Mouse (Mus musculus) CD4-positive, CD25-positive, alpha-beta regulatory T cell, adult 4 months (primary cell): ENCODE data around the gene Cib4. TPM values are rescaled to one million over a fixed set of nuclear protein-coding genes. Genes with fewer than 3 reads are reported as not detected.

Source experiments
- ATAC-seq: one replicate; pipeline ENCODE4 v1.8.0; 2017
- polyA plus RNA-seq, 2 experiments: library from polyadenylated mRNA; unstranded; fragments of 100-300 nt; shearing (Covaris generic); gene quantifications; one replicate each; pipeline ENCODE4 v1.2.1; 2017

Cib4 gene
- polyA plus RNA-seq, 2 experiments from 2014 or later: not detected

DNA sequence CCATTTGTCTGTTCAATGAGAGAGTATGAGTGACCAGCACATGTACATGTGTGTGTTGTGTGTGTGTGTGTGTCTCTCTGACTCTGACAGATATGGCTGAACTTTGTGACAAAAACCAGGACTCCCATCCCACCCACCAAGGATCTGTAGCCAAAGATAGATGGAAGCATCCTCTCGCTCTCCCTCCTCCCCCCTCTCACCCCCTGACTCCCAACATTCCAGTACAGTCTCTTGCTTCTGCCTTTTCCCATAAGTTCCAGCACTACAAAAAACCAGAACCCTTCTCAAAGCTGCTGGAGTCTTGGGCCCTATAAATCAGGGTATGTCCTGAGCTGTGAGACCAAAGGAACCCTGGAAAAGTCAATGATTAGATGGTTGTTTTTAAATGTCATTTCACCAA is 22.8 kb upstream of the Cib4 start:
- no peak for ATAC-seq

DNA sequence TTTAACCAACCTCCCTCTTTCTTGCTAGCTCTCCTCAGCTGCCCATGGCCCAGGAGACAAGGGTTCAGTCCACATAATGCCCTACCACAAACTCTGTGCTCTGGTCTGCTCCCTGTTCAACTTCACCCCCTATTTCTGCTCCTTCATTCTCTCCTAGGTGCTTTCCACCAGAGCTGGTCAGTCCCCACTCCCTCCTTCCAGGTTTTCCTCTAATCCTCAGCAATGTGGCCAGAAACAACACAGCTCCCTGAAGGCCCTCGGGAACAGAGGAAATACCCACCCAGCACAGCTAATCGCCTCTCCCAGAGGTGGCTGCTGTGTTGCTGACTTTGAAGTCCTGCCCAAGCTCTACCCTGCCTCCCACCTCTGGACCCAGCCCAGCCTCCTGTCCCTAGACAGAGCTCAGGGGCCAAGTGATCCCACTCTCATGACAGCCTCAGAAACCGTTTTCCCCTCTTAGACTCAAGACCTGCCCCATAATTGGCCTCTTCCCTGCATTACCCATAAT is 14.4 kb upstream of the Cib4 start:
- ATAC-seq: no peak

DNA sequence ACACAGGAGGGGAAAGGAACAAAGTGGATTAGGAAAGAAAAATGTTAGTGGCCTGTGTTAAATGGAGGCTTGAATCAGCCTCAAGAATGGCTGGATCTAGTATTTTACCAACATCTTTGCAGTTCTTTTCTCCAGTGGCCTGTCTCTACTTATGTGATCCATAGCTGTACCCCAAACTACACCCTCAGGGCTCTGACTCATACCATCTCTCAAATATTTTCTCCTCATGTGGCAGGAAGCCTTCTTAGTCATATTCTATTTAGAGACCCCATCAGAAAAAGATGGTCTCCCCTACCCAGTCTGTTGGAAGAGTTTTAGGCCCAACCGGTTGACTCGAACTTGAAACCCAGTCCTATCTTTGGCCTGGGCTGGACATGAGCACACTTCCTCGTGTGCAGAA is 13.8 kb upstream of the Cib4 start:
- ATAC-seq: no peak

DNA sequence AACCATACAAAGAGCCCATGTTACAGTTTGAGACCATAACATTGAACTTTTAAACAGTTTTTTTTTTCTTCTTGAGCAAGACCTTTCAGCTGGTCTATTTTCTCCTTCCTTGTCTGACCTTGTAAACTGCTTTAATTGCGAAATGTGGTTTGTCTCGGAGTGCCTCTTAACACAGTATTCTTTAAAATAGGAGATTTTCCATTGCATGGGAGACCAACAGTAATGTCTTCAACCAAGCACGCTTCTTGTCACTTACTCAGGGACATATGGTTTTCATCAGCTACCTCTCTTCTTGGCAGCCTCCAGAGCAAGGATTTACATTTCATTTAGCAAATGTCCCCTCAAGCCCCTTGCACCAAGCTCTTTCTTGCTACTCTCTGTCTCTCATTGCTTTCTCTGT is 10.6 kb upstream of the Cib4 start:
- no peak for ATAC-seq

DNA sequence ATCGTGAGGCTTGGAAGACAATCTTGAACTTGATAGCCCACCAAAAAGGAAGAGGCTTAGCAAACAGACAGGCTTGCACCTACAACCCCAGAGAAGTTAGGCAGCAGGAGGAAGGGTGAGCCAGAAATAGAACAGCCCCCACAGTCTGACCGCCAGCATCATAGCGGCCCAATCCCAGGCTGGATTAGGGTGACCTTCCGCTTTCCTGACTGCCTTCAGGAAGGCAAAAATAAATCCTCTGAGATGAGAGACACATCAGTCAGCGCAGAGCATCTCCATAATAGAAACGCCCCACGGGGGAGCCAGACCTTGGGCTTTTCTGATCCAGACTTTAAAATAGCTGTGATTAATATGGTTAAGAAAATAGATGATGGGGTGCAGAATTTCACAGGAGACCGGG is 9.3 kb upstream of the Cib4 start:
- ATAC-seq: no peak

DNA sequence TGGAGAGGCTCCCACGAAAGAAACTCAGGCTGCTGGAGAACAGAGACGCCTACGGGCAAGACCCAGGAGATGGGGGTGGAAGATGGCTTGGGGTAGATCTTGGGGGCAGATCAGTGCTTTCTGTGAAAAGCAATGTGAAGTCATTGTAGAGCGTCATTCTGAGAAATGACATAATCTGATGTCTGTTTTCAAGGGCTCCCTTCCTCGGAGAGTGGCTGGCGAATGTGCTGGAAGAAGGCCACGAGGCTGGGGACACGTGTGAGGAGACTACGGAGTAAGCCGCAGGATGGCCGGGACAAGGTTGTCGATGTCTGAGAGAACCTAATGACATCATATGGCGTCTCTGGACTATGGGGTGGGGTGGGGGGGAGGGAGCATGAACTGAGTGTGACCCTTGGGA is 8.3 kb upstream of the Cib4 start:
- no peak for ATAC-seq

DNA sequence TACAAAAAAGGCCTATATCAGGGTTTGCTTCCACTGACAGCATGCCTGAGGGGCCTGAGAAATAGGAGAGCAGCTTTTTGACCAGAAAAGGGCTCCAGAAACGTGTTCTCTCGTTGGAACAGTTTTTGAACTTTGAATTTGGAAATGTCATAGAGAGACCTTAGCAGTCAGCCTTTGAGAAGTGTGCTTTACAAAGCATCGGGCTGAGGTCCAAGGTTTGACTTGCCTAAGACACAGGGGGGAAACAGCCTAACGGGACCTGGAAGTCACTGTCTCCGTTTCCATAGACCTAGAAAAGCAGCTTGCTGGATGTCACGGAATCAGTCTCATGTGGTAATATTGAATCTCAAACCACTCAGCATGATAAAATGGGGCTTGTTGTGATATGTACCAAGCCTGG is 6.4 kb upstream of the Cib4 start:
- ATAC-seq: no peak

DNA sequence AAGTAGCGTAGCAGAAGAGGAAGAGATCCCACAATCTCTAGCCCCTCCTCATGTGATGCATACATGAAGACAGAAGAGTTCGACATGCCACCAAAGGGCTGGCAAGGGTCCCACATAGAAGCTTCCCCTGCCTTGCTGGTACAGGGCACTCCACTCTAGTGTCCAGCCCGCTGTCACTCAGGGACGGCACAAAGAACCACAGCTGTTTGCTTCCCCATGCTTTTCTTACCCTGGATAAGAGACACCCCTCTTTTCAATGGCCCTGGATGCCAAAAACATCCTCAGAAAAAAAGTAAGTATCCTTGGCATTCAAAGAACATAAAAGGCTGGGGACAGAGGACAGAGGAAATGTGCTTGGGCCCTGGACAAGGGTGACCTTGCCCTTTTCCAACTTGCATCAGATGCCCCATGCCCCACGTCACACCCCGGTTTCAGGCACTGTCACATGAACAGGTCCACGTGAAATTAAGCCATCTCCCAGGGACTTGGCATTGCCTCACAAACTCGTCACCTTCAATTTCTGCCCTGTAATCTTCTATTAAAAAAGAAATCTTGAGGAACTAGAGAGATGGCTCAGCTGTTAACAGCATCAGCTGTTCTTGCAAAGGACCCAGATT is 5.5 kb upstream of the Cib4 start:
- no peak for ATAC-seq

DNA sequence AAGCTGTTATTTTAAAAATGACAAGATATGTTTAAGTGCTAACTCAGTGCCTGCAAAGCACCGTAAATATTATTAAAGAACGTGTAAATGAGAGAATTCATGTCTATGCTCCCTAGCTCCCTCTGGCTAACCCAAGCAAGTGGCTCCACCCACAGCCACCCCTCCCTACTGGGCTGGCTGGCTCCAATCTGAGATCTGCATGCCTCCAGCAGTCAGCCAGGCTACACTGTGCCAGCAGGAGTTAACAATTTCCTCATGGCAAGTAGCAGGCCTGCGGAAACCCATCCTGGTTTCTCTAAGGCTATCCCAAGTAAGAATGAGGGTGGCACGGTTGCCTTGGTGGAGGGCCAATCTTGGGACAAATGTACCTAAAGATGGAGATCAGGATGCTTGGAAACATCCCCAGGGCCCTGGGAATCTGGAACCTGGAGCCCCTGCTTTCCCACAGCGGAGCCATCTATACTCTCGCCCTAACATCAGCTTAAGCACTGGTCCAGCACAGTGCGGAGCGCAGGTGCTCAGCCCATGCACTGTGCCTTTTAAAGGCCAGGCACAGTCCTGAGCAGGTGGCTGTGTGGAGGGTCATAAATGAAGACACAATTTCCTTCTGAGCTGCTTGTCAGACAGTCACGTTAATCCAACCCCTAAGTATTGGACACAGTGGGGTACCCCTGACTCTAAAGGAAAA is 4.8 kb upstream of the Cib4 start:
- ATAC-seq: no peak

DNA sequence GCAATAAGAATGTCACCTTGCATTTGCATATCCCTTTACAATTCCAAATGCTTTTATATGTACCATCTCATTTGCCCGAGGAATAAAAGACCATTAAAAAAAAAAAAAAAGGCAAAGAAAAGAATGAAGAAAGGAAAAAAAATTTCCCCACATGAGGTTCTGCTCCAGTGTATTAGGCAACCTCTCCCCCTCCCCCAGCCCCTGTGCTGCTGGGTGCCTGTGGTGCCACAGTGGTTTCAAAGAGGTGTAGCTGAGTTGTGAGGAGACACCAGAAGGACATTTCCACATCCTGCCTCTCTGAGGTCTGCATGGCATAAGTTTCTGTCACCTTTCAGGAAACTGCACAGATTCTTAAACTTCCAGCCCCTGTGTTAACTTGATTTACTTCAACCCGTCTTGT is 3.0 kb upstream of the Cib4 start:
- no peak for ATAC-seq

DNA sequence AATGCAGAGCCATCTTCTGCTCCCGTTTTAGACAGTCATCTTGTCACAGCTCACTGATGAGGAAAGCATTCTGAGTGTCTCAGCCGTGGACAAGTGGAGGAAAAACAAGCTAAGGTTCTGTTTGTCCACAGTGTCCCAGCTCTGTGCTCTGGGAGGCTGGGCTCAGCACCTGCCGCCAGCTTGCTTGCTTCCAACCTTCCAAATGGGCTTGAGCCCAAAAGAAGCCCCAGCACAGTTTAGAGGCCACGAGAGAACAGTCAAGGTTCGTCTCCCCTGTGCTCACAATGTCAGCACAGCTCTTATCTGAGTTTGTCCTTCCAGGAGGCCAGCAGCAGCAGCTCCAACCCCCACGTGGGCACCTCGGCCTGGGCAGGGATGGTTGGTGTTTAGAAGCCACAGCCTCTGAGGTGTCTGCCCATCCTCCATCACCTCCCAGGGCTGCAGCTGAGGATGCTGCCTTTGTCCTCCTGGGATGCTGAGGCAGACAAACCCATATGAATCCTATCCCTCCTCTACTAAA is 9.5 kb downstream of the Cib4 start:
- no peak for ATAC-seq

DNA sequence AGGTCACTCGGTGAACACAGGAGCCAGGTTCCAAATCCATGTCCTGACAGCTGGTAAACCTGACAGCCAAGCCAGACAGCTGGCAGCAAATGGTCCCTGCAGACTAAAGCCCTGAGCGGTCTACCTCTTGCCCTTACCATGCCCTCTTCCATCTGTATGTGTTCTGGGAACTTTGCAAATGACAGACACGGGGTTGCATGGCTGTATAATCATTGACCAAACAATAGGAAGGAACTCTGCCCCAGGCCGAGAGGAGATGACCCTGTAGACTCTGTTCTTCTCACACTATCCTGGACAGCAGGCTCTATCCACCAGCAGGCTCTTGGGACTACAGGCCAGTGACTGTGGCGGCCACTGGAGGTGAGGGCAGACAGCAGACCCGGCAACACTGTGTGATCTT is 11.0 kb downstream of the Cib4 start:
- no peak for ATAC-seq

DNA sequence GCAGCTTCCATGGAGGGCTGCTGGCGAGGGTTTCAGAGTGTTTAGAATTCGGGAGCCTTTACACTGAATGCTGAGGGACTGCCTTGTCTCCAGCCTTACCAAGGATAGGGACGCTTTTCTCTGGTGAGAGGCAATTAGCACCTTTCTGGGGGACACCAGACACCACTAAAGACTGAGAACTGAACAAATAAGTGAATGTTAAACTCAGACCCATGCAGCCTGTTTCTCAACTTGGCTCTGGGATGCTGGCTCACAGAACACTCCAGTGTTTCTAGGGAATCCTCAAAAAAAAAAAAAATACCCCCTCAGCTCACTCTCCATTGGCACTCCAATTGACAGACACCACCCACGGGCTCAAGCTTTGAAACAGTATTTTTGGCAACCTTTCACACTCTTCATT is 16.7 kb downstream of the Cib4 start:
- no peak for ATAC-seq

DNA sequence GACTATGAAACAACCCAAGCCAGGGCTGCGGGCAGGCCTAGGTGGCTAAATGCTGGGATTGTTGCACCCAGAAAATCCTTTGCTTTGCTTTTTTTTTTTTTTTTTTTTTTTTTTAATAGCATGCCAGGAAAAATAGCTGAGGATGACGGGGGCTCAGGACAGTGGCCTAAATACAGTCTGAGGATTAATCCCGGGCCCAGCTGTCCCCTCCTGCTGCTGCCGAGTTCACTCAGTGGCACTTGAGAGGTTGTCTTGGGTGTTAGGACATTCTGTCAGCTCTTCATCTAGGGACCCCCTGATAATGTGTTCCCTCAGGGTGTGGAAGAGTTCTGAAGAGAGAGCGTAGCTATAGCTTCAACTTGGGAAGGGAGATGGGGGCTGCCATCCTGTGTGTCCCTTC is 18.5 kb downstream of the Cib4 start:
- ATAC-seq: no peak

DNA sequence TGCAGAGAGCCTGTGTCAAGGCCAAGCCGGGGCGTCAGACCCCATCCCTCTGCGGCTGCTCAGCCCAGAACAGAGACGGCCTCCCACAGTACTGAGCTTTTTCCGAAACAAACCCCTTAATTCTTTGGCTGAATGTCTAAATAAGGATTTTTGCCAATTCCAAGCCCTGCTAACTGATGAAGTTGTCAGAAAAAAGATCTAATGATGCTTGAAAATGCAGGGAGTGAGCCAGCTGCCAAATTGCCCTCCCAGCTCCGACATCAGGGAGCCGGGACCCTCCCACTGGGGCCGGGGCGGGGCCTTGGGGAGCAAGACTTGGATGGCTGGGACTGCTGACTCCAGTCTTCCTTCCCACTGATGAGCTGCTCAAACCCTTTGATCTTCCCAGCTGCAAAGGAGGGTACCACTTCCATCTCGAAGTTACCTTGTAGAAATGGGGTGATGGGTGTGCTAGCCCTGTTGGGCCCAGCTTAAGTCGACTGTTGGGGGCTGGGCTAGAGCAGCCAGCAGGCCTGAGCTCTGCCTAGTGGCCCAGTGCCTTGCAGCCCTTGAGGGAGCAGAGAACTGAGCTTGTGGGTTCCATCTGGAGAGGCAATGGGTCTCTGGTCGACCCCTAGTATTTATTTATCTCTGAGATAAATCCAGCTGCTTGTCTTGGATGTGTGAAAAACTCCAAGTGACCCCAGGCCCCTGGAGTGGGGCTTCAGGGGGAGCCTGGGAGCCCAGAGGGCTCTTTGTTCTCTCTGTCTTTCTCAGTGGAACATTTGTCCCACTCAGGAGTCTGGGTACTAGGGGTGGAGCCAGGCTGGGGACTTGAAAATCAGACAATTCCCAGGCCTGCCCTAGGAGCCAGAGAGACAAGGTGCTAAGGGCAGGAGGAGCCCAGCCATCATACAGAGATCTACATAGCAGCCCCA is 19.5 kb downstream of the Cib4 start:
- ATAC-seq: no peak

DNA sequence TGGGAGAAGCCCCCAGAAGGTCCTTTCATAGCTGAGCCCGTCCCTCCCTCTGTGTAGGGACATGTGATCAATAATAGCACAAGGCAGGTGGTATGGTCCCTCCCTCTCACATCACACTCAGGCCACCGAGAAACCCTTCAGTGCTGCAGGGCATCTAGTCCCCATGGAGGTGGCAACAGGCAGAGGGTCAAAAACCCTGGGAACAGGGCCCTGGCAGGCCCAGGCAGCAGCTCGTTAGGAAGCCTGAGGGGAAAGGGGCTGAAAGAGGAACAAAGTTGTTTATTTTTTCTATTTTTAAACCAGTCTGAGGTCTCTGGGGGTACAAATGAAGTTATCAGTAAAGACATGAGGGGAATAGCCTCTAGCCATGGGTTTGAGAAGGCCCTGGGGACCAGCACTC is 21.4 kb downstream of the Cib4 start:
- no peak for ATAC-seq

DNA sequence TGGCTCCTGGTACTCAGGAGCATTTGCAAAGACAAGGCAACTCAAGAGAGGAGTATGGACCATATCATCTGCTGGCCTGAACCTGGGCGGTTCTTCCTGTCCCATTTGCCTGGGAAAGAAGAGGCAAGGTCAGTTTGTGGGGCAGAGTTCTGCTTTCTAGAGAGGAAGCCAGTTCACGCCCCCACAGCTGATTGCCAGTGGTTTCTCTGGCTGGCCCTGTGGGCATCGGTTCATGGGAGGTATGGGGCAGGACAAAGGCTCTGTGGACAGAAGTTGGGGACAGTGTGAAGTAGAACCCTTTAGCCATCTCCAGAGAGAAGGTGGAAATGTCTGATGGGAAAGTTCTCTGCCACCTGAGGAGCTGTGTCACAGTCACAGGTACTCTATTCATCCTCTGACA is 22.5 kb downstream of the Cib4 start:
- ATAC-seq: no peak

DNA sequence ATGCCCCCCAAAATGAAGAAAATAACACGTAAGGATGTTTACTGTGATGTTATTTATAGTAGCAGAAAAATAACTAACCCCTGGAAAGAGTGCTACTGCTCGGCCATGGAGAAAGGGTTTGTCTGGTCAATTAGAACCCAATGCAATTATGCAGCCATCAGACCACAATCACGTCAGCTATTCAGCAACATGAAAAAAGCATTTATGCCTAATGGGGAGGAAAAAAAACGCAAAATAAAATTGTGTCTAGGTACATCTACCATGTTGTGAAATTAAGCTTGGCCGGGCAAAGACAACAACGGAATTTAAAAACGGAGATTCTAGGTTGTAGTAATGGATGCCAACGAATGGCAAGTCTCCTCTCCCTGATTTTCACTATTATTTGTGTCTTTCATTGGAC is 23.2 kb downstream of the Cib4 start:
- no peak for ATAC-seq

DNA sequence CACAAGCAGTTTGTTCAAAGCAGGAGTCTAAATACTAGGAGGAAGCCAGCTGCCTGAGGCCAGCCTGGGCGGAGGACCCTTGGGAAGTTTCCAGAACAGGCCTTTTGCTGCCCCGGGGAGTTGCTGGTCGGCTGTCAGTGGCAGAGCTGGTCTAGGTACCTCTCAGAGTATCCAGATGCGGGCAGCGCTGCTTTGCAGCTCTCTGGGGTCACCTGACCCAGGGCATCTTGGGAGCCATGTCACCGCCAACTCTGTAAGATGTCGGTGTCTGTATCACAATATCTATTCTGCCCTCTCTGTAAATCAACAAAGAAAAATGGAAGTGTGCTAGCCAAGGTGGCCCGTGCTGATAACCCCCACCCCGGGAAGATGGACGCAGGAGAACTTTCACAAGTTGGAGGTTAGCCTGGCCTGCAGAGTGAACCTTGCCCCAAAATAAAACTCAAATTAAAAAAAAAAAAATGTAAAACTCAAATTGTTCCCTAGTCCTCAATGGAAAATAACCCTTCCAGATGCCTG is 25.4 kb downstream of the Cib4 start:
- ATAC-seq: no peak

DNA sequence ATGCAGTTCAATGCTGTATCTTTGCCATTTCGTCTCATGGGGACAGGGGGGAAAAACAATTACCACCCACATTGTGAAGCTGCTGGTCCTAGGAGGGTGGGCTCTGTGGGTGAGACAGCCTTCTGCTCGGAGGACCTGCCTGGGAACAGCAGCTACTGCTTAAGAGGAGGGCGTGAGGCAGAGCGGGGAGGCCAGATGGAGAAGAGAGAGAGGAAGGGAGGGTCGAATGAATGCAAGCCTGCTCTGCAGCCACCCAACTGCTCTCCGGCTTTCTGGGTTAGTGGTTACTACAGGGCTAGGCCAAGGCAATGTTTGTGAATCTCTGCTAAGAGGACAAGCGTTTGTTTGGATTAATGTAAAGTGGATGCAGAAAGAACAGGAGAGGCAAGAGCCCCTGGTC is 26.1 kb downstream of the Cib4 start:
- no peak for ATAC-seq

DNA sequence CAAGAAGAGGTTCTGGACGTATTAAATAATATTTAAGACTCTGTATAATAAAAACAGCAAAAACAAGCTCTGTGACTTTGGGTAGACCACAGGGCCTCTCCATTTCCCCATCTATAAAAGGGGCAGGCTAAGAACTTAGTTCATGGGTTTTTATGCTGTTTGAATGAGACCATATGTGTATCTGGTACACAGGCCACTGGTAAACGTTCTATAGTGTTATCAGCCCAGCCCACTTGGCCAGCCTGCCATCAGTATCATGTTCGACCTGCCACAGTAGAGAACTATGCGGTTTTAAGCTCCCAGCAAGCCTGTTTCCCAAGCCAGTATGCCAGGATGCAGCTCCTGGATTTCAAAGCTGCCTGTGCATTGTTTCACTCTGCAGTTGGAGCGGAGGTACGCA is 27.1 kb downstream of the Cib4 start:
- no peak for ATAC-seq

DNA sequence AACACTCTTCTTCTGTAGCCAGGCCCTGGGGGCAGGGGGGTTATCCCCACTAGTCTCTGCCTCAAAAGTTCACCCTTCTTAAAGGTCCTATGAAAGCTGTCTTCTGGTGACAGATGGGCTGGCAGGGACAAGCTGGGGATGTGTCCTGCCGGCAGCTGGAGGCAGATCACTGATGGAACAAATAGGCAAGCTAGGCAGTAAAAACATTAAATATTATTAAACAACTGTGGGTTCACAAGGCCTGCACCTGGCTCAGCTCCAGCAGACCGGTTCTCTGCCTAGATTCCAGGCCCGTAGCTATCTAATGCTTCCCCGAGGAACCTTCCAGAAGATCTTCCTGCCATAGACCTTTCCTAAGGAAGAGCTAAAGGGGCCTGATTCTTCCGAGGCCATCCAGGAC is 27.5 kb downstream of the Cib4 start:
- ATAC-seq: no peak

DNA sequence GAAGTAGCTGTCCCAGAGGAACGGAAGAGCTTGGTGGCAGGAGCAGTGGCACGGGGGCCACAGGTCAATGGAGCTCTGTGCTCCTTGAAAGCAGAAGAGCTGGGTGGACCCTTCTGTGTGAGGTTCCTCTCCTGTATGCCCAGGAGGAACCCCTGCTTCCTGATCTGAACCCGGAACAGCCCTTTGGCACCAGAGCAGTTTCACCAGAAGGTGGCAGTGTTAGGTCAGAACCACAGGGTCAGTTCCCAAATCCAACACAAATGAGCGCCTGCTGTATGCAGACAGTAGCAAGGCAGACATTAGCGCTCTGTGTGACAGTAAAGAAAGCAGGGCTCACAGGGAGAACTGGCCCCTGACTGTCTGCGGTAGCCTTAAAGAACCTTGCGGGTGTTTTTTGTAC is 29.3 kb downstream of the Cib4 start:
- no peak for ATAC-seq
